Mouse (Mus musculus) kidney, postnatal 0 days (tissue): ENCODE data around the gene Vps45. TPM values are rescaled to one million over a fixed set of nuclear protein-coding genes. Genes with fewer than 3 reads are reported as not detected.
A peak's percentile ranks its signal among the peaks of the same experiment; 100 is the strongest.

Experiments used
- ATAC-seq: fragments of 200-750 bp; cut with Nextera tagmentation; replicated peaks from 2 replicates; pipeline ENCODE4 v1.8.0; 2017; ENCODE audit warnings: low read depth, moderate number of reproducible peaks, moderate TSS enrichment, moderate library complexity; ENCODE audit not compliant: low FRiP score
- DNase-seq: peaks from one replicate; pipeline ENCODE4 v3.0.0-alpha.2; 2016; ENCODE audit warnings: low spot score
- H3K27ac ChIP-seq: fragments of 300-500 bp; sonication (generic); 2 replicates; pipeline ENCODE4 v1.5.1; 2014; ENCODE audit warnings: mild to moderate bottlenecking
- H3K27me3 ChIP-seq: fragments of 300-500 bp; sonication (generic); 2 replicates; pipeline ENCODE4 v1.6.1; 2014; ENCODE audit warnings: low read length, mixed read lengths; ENCODE audit not compliant: insufficient read depth
- H3K36me3 ChIP-seq: fragments of 300-500 bp; sonication (generic); 2 replicates; pipeline ENCODE4 v1.6.1; 2014; ENCODE audit warnings: low read length, mixed read lengths; ENCODE audit not compliant: insufficient read depth
- H3K4me1 ChIP-seq: fragments of 300-500 bp; sonication (generic); replicated peaks from 2 replicates; pipeline ENCODE4 v1.6.1; 2014; ENCODE audit warnings: antibody characterized with exemption, low read length, mixed read lengths; ENCODE audit not compliant: insufficient read depth
- H3K4me2 ChIP-seq: fragments of 300-500 bp; sonication (generic); 2 replicates; pipeline ENCODE4 v1.6.1; 2014; ENCODE audit warnings: mild to moderate bottlenecking, low read length, moderate library complexity, mixed read lengths
- H3K4me3 ChIP-seq: fragments of 300-500 bp; sonication (generic); replicated peaks from 2 replicates; pipeline ENCODE4 v1.5.1; 2014; ENCODE audit warnings: low read depth, low read length
- H3K9ac ChIP-seq: fragments of 300-500 bp; sonication (generic); 2 replicates; pipeline ENCODE4 v1.6.1; 2014; ENCODE audit warnings: low read depth, low read length
- H3K9me3 ChIP-seq: fragments of 300-500 bp; sonication (generic); replicated peaks from 2 replicates; pipeline ENCODE4 v1.6.1; 2016; ENCODE audit warnings: low read length, inconsistent platforms, mixed read lengths
- CTCF ChIP-seq: IDR thresholded peaks from 2 replicates; pipeline ENCODE4 v1.5.1; 2016; ENCODE audit warnings: antibody characterized with exemption, low read depth, mild to moderate bottlenecking, moderate library complexity
- WGBS: fragments of 180-500 bp; shearing (Covaris S2); extraction: QIAGEN DNeasy Blood & Tissue Kit; methylation state at CpG from one replicate; pipeline ENCODE4 v1.1.7; 2014; 5-methylcytosine and 5-hydroxymethylcytosine counted together
- polyA plus RNA-seq: library from polyadenylated mRNA; unstranded; fragments of >200 nt; fragmentation: Nextera tagmentation; extraction: Ambion mirVana; gene quantifications from 2 replicates; pipeline ENCODE4 v1.2.1, GENCODE M21; 2015

The Vps45 gene
- polyA plus RNA-seq, 1 experiment from 2014 or later = 41.9 TPM

DNA sequence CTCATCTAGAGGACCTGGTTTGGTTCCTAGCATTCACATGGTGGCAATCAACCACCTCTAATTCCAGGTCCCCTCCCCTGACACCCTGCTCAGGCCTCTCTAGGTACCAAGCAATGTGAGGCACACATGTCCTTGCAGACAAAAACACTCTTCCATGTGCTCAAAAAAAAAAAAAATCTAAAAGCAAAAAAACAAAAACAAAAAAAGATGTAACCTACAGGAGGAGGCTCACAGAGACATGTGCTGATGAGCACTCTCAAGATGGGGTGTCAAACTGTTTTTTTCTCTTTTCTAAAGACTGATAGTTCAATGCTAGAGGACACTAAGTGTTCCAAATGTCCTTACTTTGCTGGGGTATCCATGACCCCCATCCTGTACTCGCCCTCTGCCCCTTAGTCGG is 23.8 kb upstream of the Vps45 start:
- no peaks in the 10 kb centered on the region for H3K36me3 ChIP-seq
- H3K27ac ChIP-seq = no peak overlapping the region
- no peak for DNase-seq
- no peak for TF ChIP-seq CTCF
- H3K27me3 ChIP-seq = no peaks in the 10 kb centered on the region
- ATAC-seq = no peak
- H3K4me3 ChIP-seq = no peak overlapping the region
- no peaks in the 10 kb centered on the region for H3K4me1 ChIP-seq
- no peaks in the 10 kb centered on the region for H3K9me3 ChIP-seq
- no peak overlapping the region for H3K9ac ChIP-seq
- WGBS = 83% methylated on average over 2 of the region's 2 CpGs
- H3K4me2 ChIP-seq = no peak overlapping the region

DNA sequence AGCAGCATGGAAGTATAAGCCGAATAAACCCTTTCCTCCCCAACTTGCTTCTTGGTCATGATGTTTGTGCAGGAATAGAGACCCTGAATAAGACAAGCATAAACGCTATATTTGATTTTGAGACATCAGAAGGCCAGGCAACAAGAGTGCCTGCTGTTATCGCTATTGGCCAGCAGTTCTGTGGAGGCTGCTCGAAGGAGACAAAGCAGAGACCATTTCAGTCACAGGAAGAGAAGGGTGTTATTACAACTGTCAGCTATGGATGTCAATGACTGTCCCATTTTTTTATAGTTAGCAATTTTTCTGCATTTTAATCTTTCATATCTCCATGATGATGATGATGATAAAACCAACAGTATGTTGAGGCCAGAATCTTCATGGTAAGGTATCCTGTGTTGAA is 23.4 kb upstream of the Vps45 start:
- Histone ChIP-seq H3K36me3 (no peaks in the 10 kb centered on the region), H3K9ac (no peak overlapping the region), H3K4me1 (no peaks in the 10 kb centered on the region), H3K4me2 (no peak overlapping the region), H3K4me3 (no peak overlapping the region), H3K27ac (no peak overlapping the region), H3K9me3 (no peaks in the 10 kb centered on the region), H3K27me3 (no peaks in the 10 kb centered on the region)
- WGBS = 88% methylated on average over 4 of the region's 4 CpGs
- no peak for TF ChIP-seq CTCF
- ATAC-seq = no peak
- DNase-seq = no peak

DNA sequence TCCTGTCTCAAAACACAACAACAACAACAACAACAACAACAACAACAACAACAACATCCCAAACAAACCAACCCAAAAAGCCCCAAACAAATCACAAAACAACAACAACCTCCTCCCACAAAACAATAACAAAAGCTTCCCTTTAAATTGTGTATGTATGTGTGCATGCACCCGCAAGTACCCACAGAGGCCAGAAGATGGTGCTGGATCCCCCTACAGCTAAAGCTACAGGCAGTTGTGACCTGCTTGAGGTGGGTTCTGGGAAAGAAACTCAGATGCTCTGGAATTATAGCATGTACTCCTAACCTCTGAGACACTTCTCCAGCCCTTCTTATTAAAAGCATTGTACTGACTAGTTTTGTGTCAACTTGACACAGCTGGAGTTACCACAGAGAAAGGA is 22.7 kb upstream of the Vps45 start:
- Histone ChIP-seq H3K36me3 (no peaks in the 10 kb centered on the region), H3K4me2 (no peak overlapping the region), H3K9me3 (no peaks in the 10 kb centered on the region), H3K27me3 (no peaks in the 10 kb centered on the region), H3K9ac (no peak overlapping the region), H3K27ac (no peak overlapping the region), H3K4me1 (no peaks in the 10 kb centered on the region), H3K4me3 (no peak overlapping the region)
- ATAC-seq (no peak), DNase-seq (peak; percentile 59)
- 72% methylated on average over 1 of the region's 1 CpGs for WGBS
- peak; percentile 78 for TF ChIP-seq CTCF

DNA sequence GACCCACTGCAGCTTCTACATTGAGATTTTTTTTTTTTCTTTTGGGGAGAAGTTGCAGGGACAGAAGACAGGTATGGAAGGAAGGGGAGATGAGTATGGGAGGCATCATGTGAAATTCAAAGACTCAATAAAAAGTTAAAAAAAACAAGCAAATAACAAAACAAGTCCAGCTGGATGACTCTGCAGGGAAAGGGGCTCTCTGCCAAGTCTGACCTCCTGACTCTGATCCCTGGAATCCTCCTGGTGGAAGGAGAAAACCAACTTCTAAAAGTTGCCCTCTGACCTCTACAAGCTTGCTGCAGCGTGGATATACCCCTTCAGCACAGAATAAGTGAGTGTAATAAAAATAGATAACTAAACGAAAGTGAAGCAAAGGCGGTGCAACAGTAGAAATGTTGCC is 20.4 kb upstream of the Vps45 start:
- Histone ChIP-seq H3K4me3 (no peak overlapping the region), H3K27ac (no peak overlapping the region), H3K4me2 (no peak overlapping the region), H3K36me3 (no peaks in the 10 kb centered on the region), H3K9me3 (no peaks in the 10 kb centered on the region), H3K9ac (no peak overlapping the region), H3K4me1 (no peaks in the 10 kb centered on the region), H3K27me3 (no peaks in the 10 kb centered on the region)
- TF ChIP-seq CTCF = no peak
- DNase-seq = no peak
- 46% methylated on average over 3 of the region's 3 CpGs for WGBS
- ATAC-seq = no peak

DNA sequence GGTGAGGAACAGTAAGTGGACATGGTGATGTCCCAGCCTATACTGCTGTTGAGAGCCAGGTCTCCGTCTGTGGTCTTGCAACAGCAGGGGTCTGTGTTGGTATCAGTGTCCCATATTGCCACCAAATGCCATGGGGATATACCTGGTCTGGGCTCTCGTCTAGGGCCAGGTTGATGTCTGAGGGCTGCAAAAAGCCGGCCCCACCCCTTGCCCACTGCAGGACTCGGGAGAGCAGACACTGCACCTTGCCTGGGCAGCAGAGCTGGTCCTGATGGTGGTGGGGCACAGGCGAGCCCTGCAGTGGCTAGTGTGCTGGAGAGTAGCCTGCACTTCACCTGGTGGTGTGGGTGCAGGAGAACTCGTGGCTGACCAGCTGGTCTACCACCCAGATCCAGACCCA is 19.8 kb upstream of the Vps45 start:
- Histone ChIP-seq H3K27ac (no peak overlapping the region), H3K4me2 (no peak overlapping the region), H3K4me3 (no peak overlapping the region), H3K9ac (no peak overlapping the region), H3K27me3 (no peaks in the 10 kb centered on the region), H3K4me1 (no peaks in the 10 kb centered on the region), H3K36me3 (no peaks in the 10 kb centered on the region), H3K9me3 (no peaks in the 10 kb centered on the region)
- DNase-seq (no peak), ATAC-seq (no peak)
- WGBS = 83% methylated on average over 6 of the region's 6 CpGs
- TF ChIP-seq CTCF = no peak

DNA sequence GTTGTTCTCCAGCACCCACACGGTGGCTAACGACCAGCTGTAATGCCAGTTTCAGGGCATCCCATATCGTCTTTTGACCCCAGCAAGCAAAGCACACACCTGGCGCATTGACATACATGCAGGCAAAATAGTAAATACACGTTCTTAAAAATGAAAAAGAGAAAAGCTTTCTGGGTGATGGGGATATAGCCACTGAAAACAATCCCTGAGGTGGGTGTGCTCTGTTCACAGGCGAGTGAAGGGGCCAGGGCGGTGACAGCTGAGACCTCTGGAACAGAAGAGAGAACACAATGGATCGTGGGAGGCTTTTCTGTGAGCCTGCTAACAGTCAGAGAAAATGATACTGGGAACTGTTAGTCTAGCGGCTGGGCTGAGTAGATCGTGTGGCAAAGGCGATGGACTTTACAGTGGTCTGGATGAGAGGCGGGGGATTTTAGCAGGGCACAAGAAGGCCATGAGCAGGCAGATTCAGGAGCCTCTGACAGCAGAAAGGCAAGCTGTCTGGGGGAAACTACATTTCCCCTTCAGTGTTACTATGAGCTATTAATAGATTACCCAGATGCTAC is 14.7 kb upstream of the Vps45 start:
- Histone ChIP-seq H3K4me1 (no peaks in the 10 kb centered on the region), H3K27ac (no peak overlapping the region), H3K4me2 (peak overlapping the region; percentile 31), H3K27me3 (no peaks in the 10 kb centered on the region), H3K9me3 (no peaks in the 10 kb centered on the region), H3K36me3 (no peaks in the 10 kb centered on the region), H3K4me3 (no peak overlapping the region), H3K9ac (no peak overlapping the region)
- TF ChIP-seq CTCF = no peak
- ATAC-seq = no peak
- peak; percentile 77 for DNase-seq
- 41% methylated on average over 12 of the region's 12 CpGs for WGBS

DNA sequence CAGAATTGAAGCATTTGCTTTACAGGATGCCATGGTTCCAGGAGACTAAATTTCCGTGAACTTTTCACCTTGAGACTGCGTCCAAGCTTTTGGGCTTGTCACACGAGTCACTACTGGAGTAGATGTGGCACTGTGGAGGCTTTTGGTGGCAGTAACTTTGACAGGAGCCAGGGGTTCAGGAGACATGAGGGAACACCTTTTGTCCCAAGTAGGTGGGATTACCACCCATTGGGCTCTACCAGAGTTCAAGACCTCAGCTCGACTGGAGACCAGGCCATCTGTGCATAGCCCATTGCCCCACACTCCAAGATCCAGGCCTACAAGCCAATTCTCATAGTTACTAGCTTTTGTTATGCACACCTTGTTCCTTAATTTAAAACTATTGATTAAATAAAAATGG is 12.0 kb upstream of the Vps45 start:
- no peaks in the 10 kb centered on the region for H3K36me3 ChIP-seq
- no peak overlapping the region for H3K4me2 ChIP-seq
- TF ChIP-seq CTCF = no peak
- H3K4me1 ChIP-seq = no peaks in the 10 kb centered on the region
- ATAC-seq (no peak), DNase-seq (no peak)
- no peak overlapping the region for H3K4me3 ChIP-seq
- H3K27ac ChIP-seq = no peak overlapping the region
- H3K27me3 ChIP-seq = no peaks in the 10 kb centered on the region
- no peaks in the 10 kb centered on the region for H3K9me3 ChIP-seq
- WGBS = 52% methylated on average over 4 of the region's 4 CpGs
- H3K9ac ChIP-seq = no peak overlapping the region
